In genomic region chr2:116063819-116064293, GRCm38 (mm10) we compare ENCODE assay signal across 8 mouse cellular contexts. TPM values are rescaled to one million over a fixed set of nuclear protein-coding genes. Genes with fewer than 3 reads are reported as not detected.
DNase-seq lines count a peak whose midpoint lies in the region; ATAC-seq and TF ChIP-seq lines count a peak whose summit lies in the region.

No protein-coding gene starts in this region.

- H3K9ac ChIP-seq in MEL (ENCODE audit: control insufficient read depth, low read depth, low read length, poor library complexity, severe bottlenecking), result peak overlapping the region; percentile 95
- H3K9ac ChIP-seq in forebrain, embryonic 12.5 days, result peak overlapping the region; percentile 97
- H3K9ac ChIP-seq in intestine, postnatal 0 days (ENCODE audit: low read depth, low read length), result peak overlapping the region; percentile 68

- 0 out of 4 replicates have a peak, but pooled peaks cover 0 to 3% of the 10 kb centered on the region in 2 experiments for H3K4me1 ChIP-seq in MEL (ENCODE audit: control insufficient read depth in 1 of 2, insufficient read depth in 2 of 2, low read length in 2 of 2)
- H3K4me1 ChIP-seq in forebrain, embryonic 12.5 days, result peaks cover 41% of the 10 kb centered on the region
- H3K4me1 ChIP-seq in intestine, postnatal 0 days (replicated peaks; ENCODE audit: control insufficient read depth, insufficient read depth, low read length), result no peaks in the 10 kb centered on the region

- ATAC-seq in forebrain, embryonic 12.5 days (ENCODE audit: low FRiP score), result no peak
- no peak for ATAC-seq in intestine, postnatal 0 days
- ATAC-seq in monocyte, adult 5-6 weeks (replicated peaks; ENCODE audit: insufficient number of reproducible peaks, low FRiP score, low TSS enrichment, poor library complexity, severe bottlenecking), result no peak

- no peaks in the 10 kb centered on the region for H3K36me3 ChIP-seq in MEL (ENCODE audit: control insufficient read depth in 1 of 2, insufficient read depth in 2 of 2, low read length in 2 of 2)
- peaks cover 12% of the 10 kb centered on the region; the same call in 1 of the 2 replicates for H3K36me3 ChIP-seq in forebrain, embryonic 12.5 days (replicated peaks)
- no peaks in the 10 kb centered on the region for H3K36me3 ChIP-seq in intestine, postnatal 0 days (ENCODE audit: control insufficient read depth, insufficient read depth)
- H3K36me3 ChIP-seq in macrophage (ENCODE audit: inconsistent target), result no peaks in the 10 kb centered on the region

- no peaks in the 10 kb centered on the region for H3K9me3 ChIP-seq in MEL (replicated peaks; ENCODE audit: insufficient read depth, low read length)
- no peaks in the 10 kb centered on the region for H3K9me3 ChIP-seq in forebrain, embryonic 12.5 days
- no peaks in the 10 kb centered on the region for H3K9me3 ChIP-seq in intestine, postnatal 0 days (ENCODE audit: control insufficient read depth)

- H3K4me2 ChIP-seq in forebrain, embryonic 12.5 days, result peak overlapping the region; percentile 69
- peak overlapping the region; percentile 75 for H3K4me2 ChIP-seq in intestine, postnatal 0 days (replicated peaks; ENCODE audit: low read depth)

- 0% methylated on average over 33 of the region's 37 CpGs for whole genome bisulfite sequencing in forebrain, embryonic 12.5 days
- under 1% methylated on average over 37 of the region's 37 CpGs for WGBS in intestine, postnatal 0 days
- 2% methylated on average over 25 of the region's 37 CpGs for WGBS in macrophage (ENCODE audit: missing documents)

- no peak for TF ChIP-seq CTCF in MEL (IDR thresholded peaks at IDR 0.05 in 2 of 3, conservative IDR thresholded peaks at IDR 0.05 in 1 of 3; ENCODE audit: control insufficient read depth in 1 of 3, insufficient read depth in 1 of 3, low read depth in 2 of 3, low read length in 3 of 3, poor library complexity in 1 of 3, severe bottlenecking in 1 of 3)
- TF ChIP-seq CTCF in intestine, postnatal 0 days (IDR thresholded peaks at IDR 0.05; ENCODE audit: low read depth), result no peak

- no peak for TF ChIP-seq RAD21 in MEL (IDR thresholded peaks at IDR 0.05; ENCODE audit: low read depth, low read length)

- H3K79me2 ChIP-seq in MEL (ENCODE audit: control insufficient read depth, insufficient read depth, low read length, poor library complexity) (peaks cover 9% of the 10 kb centered on the region), macrophage (ENCODE audit: inconsistent target) (no peaks in the 10 kb centered on the region)

- TF ChIP-seq EP300 in MEL (IDR thresholded peaks at IDR 0.05; ENCODE audit: low read depth in 1 of 2, low read length in 2 of 2), result no peak

- H3K4me3 ChIP-seq in MEL (ENCODE audit: control insufficient read depth in 1 of 2, insufficient read depth in 1 of 2, low read depth in 2 of 2, low read length in 2 of 2) (peak overlapping the region; percentile 95 to 100), macrophage (ENCODE audit: inconsistent target) (peak overlapping the region; percentile 9; the same call in 1 of the 2 replicates)
- H3K4me3 ChIP-seq in forebrain, embryonic 12.5 days (replicated peaks), result peak overlapping the region; percentile 77
- H3K4me3 ChIP-seq in intestine, postnatal 0 days (ENCODE audit: low read depth, low read length), result peak overlapping the region; percentile 48

- H3K27me3 ChIP-seq in MEL (ENCODE audit: control insufficient read depth in 1 of 2, insufficient read depth in 2 of 2, low read length in 2 of 2), result no peaks in the 10 kb centered on the region
- peaks cover 9% of the 10 kb centered on the region for H3K27me3 ChIP-seq in forebrain, embryonic 12.5 days
- peaks cover 21% of the 10 kb centered on the region for H3K27me3 ChIP-seq in intestine, postnatal 0 days (replicated peaks; ENCODE audit: control insufficient read depth, insufficient read depth, low read length)

- TF ChIP-seq POLR2A in MEL (IDR thresholded peaks at IDR 0.05; ENCODE audit: control insufficient read depth in 1 of 2, insufficient read depth in 1 of 2, low read depth in 1 of 2, low read length in 2 of 2, poor library complexity in 1 of 2), result no peak

- H3K27ac ChIP-seq in MEL (ENCODE audit: control insufficient read depth, low read depth, low read length) (peak overlapping the region; percentile 71), macrophage (no peak overlapping the region)
- peak overlapping the region; percentile 98 for H3K27ac ChIP-seq in forebrain, embryonic 12.5 days
- peak overlapping the region; percentile 51 for H3K27ac ChIP-seq in intestine, postnatal 0 days (ENCODE audit: low read depth, low read length)

- peak; percentile 46 to 74 for DNase-seq in heart, adult 18-20 months
- DNase-seq in heart, adult 9 months (ENCODE audit: low spot score in 2 of 2), result no peak
- DNase-seq in MEL (ENCODE audit: low read depth, low spot score), result peak; percentile 65
- no peak for DNase-seq in spleen, postnatal 10 days (ENCODE audit: low spot score in 2 of 2)

TF ChIP-seq in MEL, 35 proteins besides CTCF, POLR2A, EP300 and RAD21:
- TF ChIP-seq BHLHE40 (IDR thresholded peaks at IDR 0.05; ENCODE audit: borderline replicate concordance, low read depth, low read length) (no peak), MAZ (IDR thresholded peaks at IDR 0.05; ENCODE audit: low read depth, low read length) (0 out of 2 replicates have a peak, but pooled peaks have one; percentile 9)

RNA-seq across cellular contexts. Expression of gene Meis2, which starts 1.8 kb away (rescaled TPM):
- 10 to 100 TPM; 19.1 to 24.3 TPM for total RNA-seq in heart, adult 18-20 months (2021)
- total RNA-seq in MEL (2012; rRNA removed), result 3.1 and 5.2 TPM in 2 replicates
- polyA plus RNA-seq in MEL (2012; ENCODE audit: insufficient read depth in 1 of 2, insufficient read length in 2 of 2, low read depth in 1 of 2, low replicate concordance in 2 of 2, missing spikeins in 1 of 2) (1 to 10 TPM in 1 of 2 experiments, not detected in 1; 9.8 TPM), macrophage (2018) (not detected in 3 replicates)
- polyA plus RNA-seq in forebrain, embryonic 12.5 days (2016; fragmentation: Nextera tagmentation; extraction: Ambion mirVana), result 104 and 111 TPM in 2 replicates
- polyA plus RNA-seq in intestine, postnatal 0 days (2015; fragmentation: Nextera tagmentation; extraction: Ambion mirVana), result 13.1 and 14.0 TPM in 2 replicates
- 1 to 10 TPM in 1 of 26 experiments, under 1 TPM in 1, not detected in 24; 0.49 to 5.0 TPM for total RNA-seq in macrophage (2018; cell fraction: chromatin; rRNA removed)
- not detected for total RNA-seq in macrophage (2018; cell fraction: cytosol; rRNA removed)
- total RNA-seq in macrophage (2018; cell fraction: nucleus; rRNA removed), result under 1 TPM in 1 of 26 experiments, not detected in 25; 0.79 TPM
- not detected in 3 replicates for total RNA-seq in monocyte, adult 5-6 weeks (2017)

Comparison
In these comparisons a context has a peak if more than half of its experiments do, and no peak if none do; other contexts are left out.
1. DNase-seq: peak in heart, adult 18-20 months (2 of 2) and MEL (single experiment); none in heart, adult 9 months (0 of 2) and spleen, postnatal 10 days (0 of 2).
2. H3K4me3 ChIP-seq: peak in every context shown above with its lines; median percentile 98 in MEL; 77 in forebrain, embryonic 12.5 days; 48 in intestine, postnatal 0 days; 9 in macrophage.
3. Peak in every context shown above with its lines, with median percentiles within 50 percentile points of each other: H3K9ac ChIP-seq.